Mouse (Mus musculus): ENCODE measurements around the gene Cers3.

- TF ChIP-seq POLR2A (IDR thresholded peaks at IDR 0.05; ENCODE audit: low read depth, low read length), result no peak
- TF ChIP-seq CTCF (IDR thresholded peaks at IDR 0.05; ENCODE audit: borderline replicate concordance, insufficient read depth, low read length), result no peak
These were observed 57.5 kb downstream of the Cers3 start for GRCm38 (mm10) chr7:66800784-66801183.
